Mouse (Mus musculus): ENCODE measurements around the gene Cadm3.
A peak's percentile ranks its signal among the peaks of the same experiment; 100 is the strongest.

Cadm3 gene

GRCm38 (mm10) chr1:173357799-173358198 is 9.7 kb downstream of the Cadm3 start:
- peak; percentile 36 for DNase-seq

- peak; percentile 2 for DNase-seq
Observed at GRCm38 (mm10) chr1:173356699-173357098, 10.8 kb downstream of the Cadm3 start.

- DNase-seq = no peak
Observed at GRCm38 (mm10) chr1:173355107-173355846, 12.2 kb downstream of the Cadm3 start.

- DNase-seq = no peak
Observed at GRCm38 (mm10) chr1:173350372-173350957, 17.0 kb downstream of the Cadm3 start, which contains the start of gene Aim2. Aim2 (plus strand) TSS chr1:173350879.

GRCm38 (mm10) chr1:173349946-173350345 is 17.5 kb downstream of the Cadm3 start:
- DNase-seq = no peak

GRCm38 (mm10) chr1:173349192-173349591 is 18.3 kb downstream of the Cadm3 start:
- DNase-seq = no peak

- no peak for DNase-seq
Observed at GRCm38 (mm10) chr1:173348527-173348926, 19.0 kb downstream of the Cadm3 start.

- no peak for DNase-seq
Observed at GRCm38 (mm10) chr1:173345112-173345511, 22.4 kb downstream of the Cadm3 start.

GRCm38 (mm10) chr1:173343934-173344333 is 23.6 kb downstream of the Cadm3 start:
- DNase-seq = no peak

GRCm38 (mm10) chr1:173342425-173342824 is 25.1 kb downstream of the Cadm3 start:
- no peak for DNase-seq

GRCm38 (mm10) chr1:173339543-173339942 is 28.0 kb downstream of the Cadm3 start:
- peak; percentile 66 for DNase-seq

GRCm38 (mm10) chr1:173337008-173337407 is 30.5 kb downstream of the Cadm3 start:
- no peak for DNase-seq

GRCm38 (mm10) chr1:173335903-173336302 is 31.6 kb downstream of the Cadm3 start:
- no peak for DNase-seq

- no peak for DNase-seq
Observed at GRCm38 (mm10) chr1:173333312-173334253, 33.9 kb downstream of the Cadm3 start, which contains the start of gene Ackr1. Ackr1 (minus strand) TSS chr1:173333750.

GRCm38 (mm10) chr1:173332418-173332817 is 35.1 kb downstream of the Cadm3 start:
- peak; percentile 47 for DNase-seq

GRCm38 (mm10) chr1:173329743-173330142 is 37.8 kb downstream of the Cadm3 start:
- no peak for DNase-seq

GRCm38 (mm10) chr1:173329185-173329584 is 38.3 kb downstream of the Cadm3 start:
- DNase-seq = no peak

- DNase-seq = no peak
Observed at GRCm38 (mm10) chr1:173328446-173328845, 39.0 kb downstream of the Cadm3 start.

- DNase-seq = no peak
Observed at GRCm38 (mm10) chr1:173326552-173326951, 40.9 kb downstream of the Cadm3 start.

- no peak for DNase-seq
Observed at GRCm38 (mm10) chr1:173325395-173325794, 42.1 kb downstream of the Cadm3 start.

- no peak for DNase-seq
Observed at GRCm38 (mm10) chr1:173324961-173325360, 42.5 kb downstream of the Cadm3 start.

- no peak for DNase-seq
Observed at GRCm38 (mm10) chr1:173323839-173324585, 43.5 kb downstream of the Cadm3 start.

GRCm38 (mm10) chr1:173322249-173322627 is 45.3 kb downstream of the Cadm3 start:
- no peak for DNase-seq

Data from cerebellum, adult 11-12 months (tissue).